ENCODE assay signal across 8 mouse cellular contexts in the genomic region with DNA sequence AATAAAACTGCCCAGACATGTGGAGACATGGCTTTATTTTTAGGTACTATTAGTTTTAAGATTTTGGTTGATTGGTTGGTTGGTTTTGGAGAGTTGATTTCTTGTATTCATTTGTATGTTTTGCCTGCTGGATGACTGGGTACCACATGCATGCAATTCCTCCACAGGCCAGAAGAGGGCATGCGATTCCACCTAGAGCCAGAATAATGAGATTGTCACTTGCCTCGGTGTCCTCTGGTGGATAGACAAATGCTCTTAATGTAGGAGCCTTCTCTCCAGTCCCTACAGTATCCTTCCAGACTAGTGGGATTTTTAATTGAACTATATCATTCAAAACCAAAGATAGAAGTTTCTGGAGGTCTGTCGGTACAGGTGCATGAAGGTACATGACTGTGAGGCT.
A peak's percentile ranks its signal among the peaks of the same experiment; 100 is the strongest.
DNase-seq lines count a peak whose midpoint lies in the region; ATAC-seq and TF ChIP-seq lines count a peak whose summit lies in the region.

No protein-coding gene starts in this region.

- H3K4me2 ChIP-seq in heart, postnatal 0 days (ENCODE audit: low read depth, low read length), result no peak overlapping the region
- no peak overlapping the region for H3K4me2 ChIP-seq in neural tube, embryonic 12.5 days (replicated peaks)

- WGBS in heart, postnatal 0 days, result 31% methylated on average over 3 of the region's 3 CpGs
- WGBS in neural tube, embryonic 12.5 days, result 39% methylated on average over 3 of the region's 3 CpGs

- no peaks in the 10 kb centered on the region for H3K36me3 ChIP-seq in heart, postnatal 0 days (replicated peaks; ENCODE audit: control insufficient read depth, insufficient read depth, low read length)
- H3K36me3 ChIP-seq in MEL (ENCODE audit: control insufficient read depth in 1 of 2, insufficient read depth in 2 of 2, low read length in 2 of 2), result no peaks in the 10 kb centered on the region
- no peaks in the 10 kb centered on the region for H3K36me3 ChIP-seq in neural tube, embryonic 12.5 days

- TF ChIP-seq CTCF in heart, postnatal 0 days (IDR thresholded peaks at IDR 0.05; ENCODE audit: low read depth), result peak; percentile 54
- peak; percentile 47 to 62 (median 60) for TF ChIP-seq CTCF in MEL (IDR thresholded peaks at IDR 0.05 in 2 of 3, conservative IDR thresholded peaks at IDR 0.05 in 1 of 3; ENCODE audit: control insufficient read depth in 1 of 3, insufficient read depth in 1 of 3, low read depth in 2 of 3, low read length in 3 of 3, poor library complexity in 1 of 3, severe bottlenecking in 1 of 3)

- no peak for TF ChIP-seq POLR2A in MEL (IDR thresholded peaks at IDR 0.05; ENCODE audit: control insufficient read depth in 1 of 2, insufficient read depth in 1 of 2, low read depth in 1 of 2, low read length in 2 of 2, poor library complexity in 1 of 2)

- no peaks in the 10 kb centered on the region for H3K27me3 ChIP-seq in heart, postnatal 0 days (ENCODE audit: control insufficient read depth, insufficient read depth, low read length)
- no peaks in the 10 kb centered on the region for H3K27me3 ChIP-seq in MEL (ENCODE audit: control insufficient read depth in 1 of 2, insufficient read depth in 2 of 2, low read length in 2 of 2)
- no peaks in the 10 kb centered on the region for H3K27me3 ChIP-seq in neural tube, embryonic 12.5 days (replicated peaks)

- H3K4me1 ChIP-seq in heart, postnatal 0 days (ENCODE audit: control insufficient read depth, insufficient read depth), result no peaks in the 10 kb centered on the region
- no peaks in the 10 kb centered on the region for H3K4me1 ChIP-seq in MEL (ENCODE audit: control insufficient read depth in 1 of 2, insufficient read depth in 2 of 2, low read length in 2 of 2)
- no peaks in the 10 kb centered on the region for H3K4me1 ChIP-seq in neural tube, embryonic 12.5 days

- H3K9ac ChIP-seq in heart, postnatal 0 days (replicated peaks; ENCODE audit: low read depth, low read length), result no peak overlapping the region
- no peak overlapping the region for H3K9ac ChIP-seq in MEL (ENCODE audit: control insufficient read depth, low read depth, low read length, poor library complexity, severe bottlenecking)
- no peak overlapping the region for H3K9ac ChIP-seq in neural tube, embryonic 12.5 days

- no peak for ATAC-seq in heart, postnatal 0 days (ENCODE audit: insufficient read depth, low read depth)
- ATAC-seq in granulocyte monocyte progenitor cell, adult 5-6 weeks (replicated peaks; ENCODE audit: poor library complexity, severe bottlenecking), result peak; percentile 52; the same call in 1 of the 2 replicates
- peak; percentile 41; the same call in 1 of the 2 replicates for ATAC-seq in neural tube, embryonic 12.5 days (ENCODE audit: low FRiP score, low read depth)
- no peak for ATAC-seq in monocyte, adult 5-6 weeks (replicated peaks; ENCODE audit: insufficient number of reproducible peaks, low FRiP score, low TSS enrichment, poor library complexity, severe bottlenecking)

- H3K4me3 ChIP-seq in heart, postnatal 0 days (ENCODE audit: low read depth, low read length), result no peak overlapping the region
- H3K4me3 ChIP-seq in MEL (ENCODE audit: control insufficient read depth in 1 of 2, insufficient read depth in 1 of 2, low read depth in 2 of 2, low read length in 2 of 2), result no peak overlapping the region
- H3K4me3 ChIP-seq in neural tube, embryonic 12.5 days, result no peak overlapping the region

- no peaks in the 10 kb centered on the region for H3K9me3 ChIP-seq in heart, postnatal 0 days (replicated peaks; ENCODE audit: control insufficient read depth, low read length)
- H3K9me3 ChIP-seq in MEL (replicated peaks; ENCODE audit: insufficient read depth, low read length), result no peaks in the 10 kb centered on the region
- no peaks in the 10 kb centered on the region for H3K9me3 ChIP-seq in neural tube, embryonic 12.5 days

- no peak for DNase-seq in heart, postnatal 0 days (ENCODE audit: low spot score)
- no peak for DNase-seq in heart, adult 9 months (ENCODE audit: low spot score in 2 of 2)
- peak; percentile 28 for DNase-seq in MEL (ENCODE audit: low read depth, low spot score)
- peak; percentile 66 to 75 for DNase-seq in cerebellum, postnatal 25 days
- peak; percentile 58 to 59 for DNase-seq in left cerebral cortex, adult 18-20 months (ENCODE audit: low spot score in 2 of 2)

- TF ChIP-seq RAD21 in MEL (IDR thresholded peaks at IDR 0.05; ENCODE audit: low read depth, low read length), result peak; percentile 25

- no peak overlapping the region for H3K27ac ChIP-seq in heart, postnatal 0 days (ENCODE audit: low read depth)
- no peak overlapping the region for H3K27ac ChIP-seq in MEL (ENCODE audit: control insufficient read depth, low read depth, low read length)
- H3K27ac ChIP-seq in neural tube, embryonic 12.5 days, result no peak overlapping the region

- H3K79me2 ChIP-seq in MEL (ENCODE audit: control insufficient read depth, insufficient read depth, low read length, poor library complexity), result no peaks in the 10 kb centered on the region

- TF ChIP-seq EP300 in heart, postnatal 0 days (IDR thresholded peaks at IDR 0.05; ENCODE audit: low read depth), result no peak
- no peak for TF ChIP-seq EP300 in MEL (IDR thresholded peaks at IDR 0.05; ENCODE audit: low read depth in 1 of 2, low read length in 2 of 2)

TF ChIP-seq in MEL, 35 proteins besides CTCF, POLR2A, EP300 and RAD21:
- TF ChIP-seq MYB (IDR thresholded peaks at IDR 0.05; ENCODE audit: low read depth, low read length), result no peak
- TF ChIP-seq POLR2AphosphoS2 (IDR thresholded peaks at IDR 0.05; ENCODE audit: low read length), result no peak
- TF ChIP-seq SMC3 (IDR thresholded peaks at IDR 0.05; ENCODE audit: low read depth, low read length), result peak; percentile 39
- no peak for TF ChIP-seq ZNF384 (IDR thresholded peaks at IDR 0.05; ENCODE audit: low read depth, low read length)
- no peak for TF ChIP-seq SIN3A (IDR thresholded peaks at IDR 0.05; ENCODE audit: low read length)
- TF ChIP-seq NRF1 (IDR thresholded peaks at IDR 0.05; ENCODE audit: insufficient read depth, low read depth, low read length, poor library complexity, severe bottlenecking), result no peak

Comparison
In these comparisons a context has a peak if more than half of its experiments do, and no peak if none do; other contexts are left out.
1. ATAC-seq: peak in granulocyte monocyte progenitor cell, adult 5-6 weeks (single experiment) and neural tube, embryonic 12.5 days (single experiment); none in heart, postnatal 0 days (single experiment) and monocyte, adult 5-6 weeks (single experiment).
2. DNase-seq: peak in MEL (single experiment), cerebellum, postnatal 25 days (2 of 2) and left cerebral cortex, adult 18-20 months (2 of 2); none in heart, postnatal 0 days (single experiment) and heart, adult 9 months (0 of 2).